Mouse (Mus musculus) ovary, adult 18-20 months (tissue): Measurements from ENCODE around the gene Mrpl14.
A peak's percentile ranks its signal among the peaks of the same experiment; 100 is the strongest.

Source experiments
- DNase-seq: peaks from one replicate; pipeline ENCODE4 v3.0.0; 2022; ENCODE audit warnings: low spot score, mixed read lengths

Gene Mrpl14

GRCm38 (mm10) chr17:45724574-45724921 lies 38.4 kb downstream of the Mrpl14 start:
- DNase-seq: no peak

GRCm38 (mm10) chr17:45726249-45726648 lies 40.1 kb downstream of the Mrpl14 start:
- no peak for DNase-seq

- no peak for DNase-seq
Observed at GRCm38 (mm10) chr17:45727481-45727880, 41.4 kb downstream of the Mrpl14 start.

GRCm38 (mm10) chr17:45727983-45728723 lies 42.0 kb downstream of the Mrpl14 start:
- DNase-seq: no peak

- DNase-seq: no peak
Observed at GRCm38 (mm10) chr17:45729387-45729786, 43.3 kb downstream of the Mrpl14 start.

GRCm38 (mm10) chr17:45730696-45731095 lies 44.6 kb downstream of the Mrpl14 start:
- DNase-seq: no peak

- DNase-seq: peak; percentile 53
Observed at GRCm38 (mm10) chr17:45731172-45731864, 45.2 kb downstream of the Mrpl14 start.

- DNase-seq: no peak
Observed at GRCm38 (mm10) chr17:45733038-45733734, 47.1 kb downstream of the Mrpl14 start.

GRCm38 (mm10) chr17:45733735-45734301 lies 47.7 kb downstream of the Mrpl14 start, which contains the start of gene 1600014C23Rik:
1600014C23Rik (minus strand) TSS chr17:45733844.
- peak; percentile 37 for DNase-seq

GRCm38 (mm10) chr17:45734333-45734732 lies 48.2 kb downstream of the Mrpl14 start:
- DNase-seq: no peak

GRCm38 (mm10) chr17:45734881-45735280 lies 48.8 kb downstream of the Mrpl14 start:
- no peak for DNase-seq

GRCm38 (mm10) chr17:45735382-45736310 lies 49.5 kb downstream of the Mrpl14 start:
- peak; percentile 63 for DNase-seq

- DNase-seq: peak; percentile 79
Observed at GRCm38 (mm10) chr17:45736311-45737077, 50.4 kb downstream of the Mrpl14 start.

- no peak for DNase-seq
Observed at GRCm38 (mm10) chr17:45737078-45737601, 51.0 kb downstream of the Mrpl14 start.

- no peak for DNase-seq
Observed at GRCm38 (mm10) chr17:45742371-45743147, 56.4 kb downstream of the Mrpl14 start.

- no peak for DNase-seq
Observed at GRCm38 (mm10) chr17:45745629-45746028, 59.5 kb downstream of the Mrpl14 start.

- no peak for DNase-seq
Observed at GRCm38 (mm10) chr17:45746755-45747154, 60.6 kb downstream of the Mrpl14 start.

GRCm38 (mm10) chr17:45747293-45747692 lies 61.2 kb downstream of the Mrpl14 start:
- DNase-seq: no peak
